Mouse (Mus musculus): ENCODE data around the gene Slc12a7. TPM values are rescaled to one million over a fixed set of nuclear protein-coding genes. Genes with fewer than 3 reads are reported as not detected.

The Slc12a7 gene
- polyA plus RNA-seq, 1 experiment from 2014 or later: 18.4 TPM

DNA sequence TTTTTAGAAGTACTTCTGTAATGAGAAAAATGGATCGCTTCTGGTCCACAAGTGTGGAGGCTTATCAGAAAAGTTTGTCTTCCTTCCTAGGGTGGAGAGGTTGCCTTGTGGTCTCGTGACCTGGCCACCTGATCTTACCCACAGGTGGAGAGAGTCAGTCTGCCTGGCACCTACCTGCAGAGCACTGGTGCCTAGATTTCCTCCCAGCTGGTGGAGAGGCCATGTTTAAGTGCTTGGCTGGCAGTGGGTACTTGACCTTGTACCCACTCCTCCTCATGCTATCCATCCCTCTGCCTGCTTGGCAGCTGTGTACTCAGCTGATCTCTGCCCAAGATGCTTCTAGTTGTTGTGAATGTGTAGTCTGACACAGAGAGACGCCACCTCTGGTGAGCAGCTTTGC is 44.7 kb downstream of the Slc12a7 start:
- H3K27me3 ChIP-seq: no peaks in the 10 kb centered on the region
- peaks cover 15% of the 10 kb centered on the region for H3K4me1 ChIP-seq
- WGBS: 79% methylated on average over 3 of the region's 3 CpGs
- ATAC-seq (ENCODE audit: insufficient number of reproducible peaks, low FRiP score, low TSS enrichment, low read depth): no peak
- H3K36me3 ChIP-seq: no peaks in the 10 kb centered on the region
- no peak overlapping the region for H3K27ac ChIP-seq (replicated peaks)
- H3K9ac ChIP-seq: no peak overlapping the region
- no peak overlapping the region for H3K4me2 ChIP-seq (replicated peaks)
- no peak overlapping the region for H3K4me3 ChIP-seq (replicated peaks)
- H3K9me3 ChIP-seq (replicated peaks): no peaks in the 10 kb centered on the region

DNA sequence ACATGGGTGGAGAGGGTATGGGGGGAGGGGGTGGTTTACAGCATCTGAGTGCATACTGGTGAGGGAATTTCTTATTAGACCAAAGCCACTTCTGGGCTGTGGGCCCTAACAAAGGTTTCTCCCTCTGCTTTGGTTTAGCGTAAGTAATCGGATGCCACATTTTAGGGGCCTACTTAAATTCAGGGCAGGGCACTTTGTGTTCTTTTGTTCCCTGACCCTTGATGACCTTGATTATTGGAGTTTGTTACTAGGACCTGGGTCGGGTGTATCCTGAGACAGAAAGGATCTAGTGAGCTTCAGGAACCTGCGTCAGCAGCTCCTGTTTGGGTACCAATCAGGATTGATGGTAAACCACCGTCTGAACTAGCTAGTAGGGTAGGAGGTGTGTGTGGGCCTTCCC is 49.6 kb downstream of the Slc12a7 start:
- Histone ChIP-seq H3K9me3 (replicated peaks) (no peaks in the 10 kb centered on the region), H3K4me2 (replicated peaks) (no peak overlapping the region), H3K36me3 (peaks cover 20% of the 10 kb centered on the region), H3K27ac (replicated peaks) (no peak overlapping the region), H3K27me3 (no peaks in the 10 kb centered on the region), H3K4me3 (replicated peaks) (no peak overlapping the region), H3K4me1 (no peaks in the 10 kb centered on the region), H3K9ac (no peak overlapping the region)
- WGBS: 54% methylated on average over 5 of the region's 5 CpGs
- ATAC-seq (ENCODE audit: insufficient number of reproducible peaks, low FRiP score, low TSS enrichment, low read depth): no peak

DNA sequence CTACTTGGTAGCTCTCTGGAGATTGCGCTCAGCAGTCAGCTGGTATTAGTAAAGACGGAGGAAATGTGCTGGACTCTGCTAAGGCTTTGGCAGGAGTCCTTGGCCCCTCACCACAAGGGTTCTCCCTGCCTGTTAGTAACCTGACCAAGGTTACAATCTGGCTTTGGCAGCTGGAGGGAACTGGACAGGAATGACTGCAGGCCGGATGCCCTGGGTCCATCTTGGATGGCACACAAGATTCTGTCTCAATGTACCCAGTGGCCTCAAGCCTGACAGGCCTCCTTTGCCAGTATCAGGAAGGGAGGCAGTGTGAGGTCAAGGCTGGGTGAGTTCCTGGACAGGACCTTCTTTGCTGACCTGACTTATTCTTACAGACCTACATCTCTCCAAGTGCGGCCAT is 59.3 kb downstream of the Slc12a7 start:
- ATAC-seq (ENCODE audit: insufficient number of reproducible peaks, low FRiP score, low TSS enrichment, low read depth): no peak
- peaks cover 68% of the 10 kb centered on the region for H3K36me3 ChIP-seq
- H3K4me1 ChIP-seq: no peaks in the 10 kb centered on the region
- H3K9me3 ChIP-seq (replicated peaks): no peaks in the 10 kb centered on the region
- H3K4me2 ChIP-seq (replicated peaks): no peak overlapping the region
- H3K9ac ChIP-seq: no peak overlapping the region
- H3K4me3 ChIP-seq (replicated peaks): no peak overlapping the region
- WGBS: 89% methylated on average over 4 of the region's 4 CpGs
- H3K27me3 ChIP-seq: no peaks in the 10 kb centered on the region
- H3K27ac ChIP-seq (replicated peaks): no peak overlapping the region

DNA sequence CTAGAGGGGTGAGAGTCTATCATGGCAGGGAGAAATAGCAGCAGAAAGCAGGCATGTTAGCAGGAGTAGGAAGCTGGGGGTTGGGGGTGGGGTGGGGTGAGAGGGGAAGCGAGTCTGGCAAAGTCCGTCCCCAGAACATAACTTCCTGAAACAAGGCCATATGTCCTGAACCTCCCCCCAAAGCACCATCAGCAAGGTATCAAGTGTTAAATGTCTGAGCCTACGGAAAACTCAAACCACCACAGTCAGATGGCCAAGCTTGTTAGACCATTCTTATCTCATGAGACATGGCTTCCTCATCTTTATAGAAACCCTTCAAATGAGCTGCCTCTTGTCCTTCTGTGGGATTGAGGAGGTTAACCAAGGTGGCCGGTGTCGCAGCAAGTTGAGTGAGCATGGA is 60.3 kb downstream of the Slc12a7 start:
- no peak overlapping the region for H3K4me3 ChIP-seq (replicated peaks)
- ATAC-seq (ENCODE audit: insufficient number of reproducible peaks, low FRiP score, low TSS enrichment, low read depth): no peak
- H3K36me3 ChIP-seq: peaks cover 70% of the 10 kb centered on the region
- no peaks in the 10 kb centered on the region for H3K27me3 ChIP-seq
- H3K9ac ChIP-seq: no peak overlapping the region
- 82% methylated on average over 5 of the region's 5 CpGs for WGBS
- H3K4me2 ChIP-seq (replicated peaks): no peak overlapping the region
- H3K4me1 ChIP-seq: no peaks in the 10 kb centered on the region
- no peak overlapping the region for H3K27ac ChIP-seq (replicated peaks)
- H3K9me3 ChIP-seq (replicated peaks): no peaks in the 10 kb centered on the region

DNA sequence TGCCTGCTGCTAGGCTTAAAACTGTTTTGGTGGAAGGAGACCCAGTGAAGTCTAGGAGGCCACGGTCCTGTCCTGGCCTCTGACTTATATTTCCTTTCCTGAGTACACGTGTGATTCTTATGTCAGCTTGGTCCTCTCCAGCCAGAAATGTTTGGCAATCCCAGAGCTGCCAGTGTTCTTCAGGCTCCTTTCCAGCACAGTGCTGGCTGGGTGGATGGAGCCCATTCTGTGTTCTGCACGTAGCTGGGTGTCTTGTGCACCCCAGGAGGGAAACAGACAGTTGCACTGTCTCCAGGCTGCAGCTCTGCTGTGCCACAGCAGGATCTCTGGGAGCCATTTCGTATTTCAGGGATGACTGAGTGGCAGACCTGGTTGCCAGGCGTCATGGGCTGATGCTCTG is 66.2 kb downstream of the Slc12a7 start:
- Histone ChIP-seq H3K9me3 (replicated peaks) (no peaks in the 10 kb centered on the region), H3K27me3 (no peaks in the 10 kb centered on the region), H3K36me3 (peaks cover 71% of the 10 kb centered on the region), H3K4me2 (replicated peaks) (no peak overlapping the region), H3K4me1 (no peaks in the 10 kb centered on the region), H3K27ac (replicated peaks) (no peak overlapping the region), H3K4me3 (replicated peaks) (no peak overlapping the region), H3K9ac (no peak overlapping the region)
- no peak for ATAC-seq (ENCODE audit: insufficient number of reproducible peaks, low FRiP score, low TSS enrichment, low read depth)
- WGBS: 87% methylated on average over 5 of the region's 5 CpGs

DNA sequence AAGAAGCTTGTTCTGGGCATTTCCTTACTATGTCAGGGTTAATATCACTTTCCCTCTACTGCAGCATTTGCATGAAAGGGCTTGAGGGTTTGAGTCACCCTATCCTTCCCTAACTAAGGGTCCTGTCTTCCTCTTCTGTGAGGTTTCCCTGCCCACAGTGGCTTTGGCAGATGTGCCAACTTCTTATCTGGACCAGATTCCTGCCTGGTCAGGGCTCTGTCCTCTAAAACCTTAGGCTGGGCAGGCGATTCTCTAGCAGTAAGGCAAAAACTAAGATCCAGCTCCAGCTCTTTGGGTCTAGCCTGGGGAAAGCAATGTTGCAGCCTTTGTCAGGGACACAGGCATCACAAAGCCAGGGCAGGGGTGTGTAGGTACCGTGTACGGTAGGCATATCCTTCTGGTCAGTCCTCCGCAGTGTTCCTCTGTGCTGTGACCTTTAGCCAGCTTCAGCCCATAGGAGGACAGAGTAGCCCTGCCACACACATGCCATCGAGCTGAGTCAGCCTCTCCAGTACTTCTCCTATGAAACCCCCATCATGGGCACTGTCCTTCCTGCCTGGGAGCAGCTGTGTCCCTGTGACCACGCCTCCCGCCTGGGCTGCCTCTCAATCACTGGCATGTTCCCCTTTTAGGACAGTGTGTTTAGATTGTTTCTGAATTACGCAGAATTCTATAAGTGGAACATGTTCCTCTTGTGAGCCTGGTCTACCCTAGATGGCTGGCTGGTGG is 70.7 kb downstream of the Slc12a7 start:
- no peak overlapping the region for H3K9ac ChIP-seq
- 86% methylated on average over 8 of the region's 8 CpGs for WGBS
- no peaks in the 10 kb centered on the region for H3K9me3 ChIP-seq (replicated peaks)
- H3K27me3 ChIP-seq: no peaks in the 10 kb centered on the region
- H3K4me1 ChIP-seq: no peaks in the 10 kb centered on the region
- no peak overlapping the region for H3K4me2 ChIP-seq (replicated peaks)
- H3K27ac ChIP-seq (replicated peaks): no peak overlapping the region
- ATAC-seq (ENCODE audit: insufficient number of reproducible peaks, low FRiP score, low TSS enrichment, low read depth): peak; percentile 48; the same call in 1 of the 2 replicates
- peaks cover 45% of the 10 kb centered on the region for H3K36me3 ChIP-seq
- no peak overlapping the region for H3K4me3 ChIP-seq (replicated peaks)

DNA sequence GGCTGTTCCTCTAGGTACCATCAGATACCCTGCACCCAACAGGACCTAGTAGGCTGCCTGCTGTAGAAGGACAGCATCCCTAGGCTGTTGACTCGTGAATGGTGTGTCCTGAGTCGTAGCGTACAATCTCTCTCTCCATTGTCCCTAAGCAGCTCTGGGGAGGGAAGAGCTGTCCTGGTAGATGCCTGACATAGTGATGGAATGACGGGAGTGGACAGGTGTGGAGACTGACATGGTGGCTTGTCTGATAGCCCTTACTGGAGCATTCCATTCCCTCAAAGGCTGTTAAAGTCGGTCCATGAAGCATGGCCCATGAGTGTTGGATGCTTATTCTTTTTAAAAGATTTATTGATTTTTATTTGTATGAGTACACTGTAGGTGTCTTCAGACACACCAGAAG is 72.0 kb downstream of the Slc12a7 start:
- H3K27ac ChIP-seq (replicated peaks): no peak overlapping the region
- no peaks in the 10 kb centered on the region for H3K27me3 ChIP-seq
- no peak overlapping the region for H3K4me3 ChIP-seq (replicated peaks)
- no peaks in the 10 kb centered on the region for H3K4me1 ChIP-seq
- no peaks in the 10 kb centered on the region for H3K9me3 ChIP-seq (replicated peaks)
- no peak overlapping the region for H3K4me2 ChIP-seq (replicated peaks)
- ATAC-seq (ENCODE audit: insufficient number of reproducible peaks, low FRiP score, low TSS enrichment, low read depth): no peak
- 90% methylated on average over 5 of the region's 5 CpGs for WGBS
- H3K36me3 ChIP-seq: peaks cover 45% of the 10 kb centered on the region
- no peak overlapping the region for H3K9ac ChIP-seq

DNA sequence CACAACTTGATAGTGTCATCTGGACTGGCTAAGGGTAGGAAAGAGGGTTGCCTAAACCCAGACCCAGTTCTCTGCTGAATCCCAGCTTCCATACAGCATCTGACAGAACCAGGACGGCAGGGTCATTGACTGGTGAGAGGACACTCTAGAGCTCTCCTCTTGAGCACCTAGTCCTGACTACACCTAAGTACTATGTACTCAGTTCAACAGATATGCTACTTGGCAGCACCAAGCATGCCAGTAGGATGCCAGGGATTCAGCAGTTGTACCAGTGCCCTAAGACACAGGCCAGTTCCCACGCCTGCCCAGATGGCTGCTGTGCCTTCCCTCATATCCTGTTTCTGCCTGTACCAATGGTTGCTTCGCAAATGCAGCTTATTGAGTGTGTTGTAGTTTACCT is 80.0 kb downstream of the Slc12a7 start:
- Histone ChIP-seq H3K27me3 (no peaks in the 10 kb centered on the region), H3K4me1 (no peaks in the 10 kb centered on the region), H3K27ac (replicated peaks) (no peak overlapping the region), H3K4me3 (replicated peaks) (no peak overlapping the region), H3K36me3 (peaks cover 65% of the 10 kb centered on the region; the same call in 1 of the 2 replicates), H3K4me2 (replicated peaks) (no peak overlapping the region), H3K9ac (no peak overlapping the region), H3K9me3 (replicated peaks) (no peaks in the 10 kb centered on the region)
- 87% methylated on average over 3 of the region's 3 CpGs for WGBS
- ATAC-seq (ENCODE audit: insufficient number of reproducible peaks, low FRiP score, low TSS enrichment, low read depth): no peak

DNA sequence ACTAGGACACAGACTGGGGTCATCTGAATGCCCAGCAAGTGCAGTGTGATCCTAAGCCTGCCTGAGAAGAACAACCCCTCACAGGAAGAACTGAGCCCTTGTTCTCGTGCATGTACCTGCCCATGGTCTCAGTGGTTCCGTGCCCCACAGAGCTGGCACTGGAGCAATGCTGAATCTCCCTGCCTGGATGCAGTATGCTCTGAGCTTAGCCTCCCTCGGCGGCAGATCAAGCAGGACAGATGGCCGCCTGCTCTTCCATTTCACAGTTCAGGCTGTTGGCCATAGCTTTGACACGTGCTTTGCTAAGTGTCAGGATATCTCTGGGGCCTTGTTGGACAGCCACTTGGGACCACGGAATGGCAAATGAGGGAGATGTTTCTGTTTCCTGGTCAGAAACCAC is 81.3 kb downstream of the Slc12a7 start:
- no peaks in the 10 kb centered on the region for H3K9me3 ChIP-seq (replicated peaks)
- no peak overlapping the region for H3K27ac ChIP-seq (replicated peaks)
- 92% methylated on average over 7 of the region's 7 CpGs for WGBS
- H3K4me3 ChIP-seq (replicated peaks): no peak overlapping the region
- no peak overlapping the region for H3K9ac ChIP-seq
- no peaks in the 10 kb centered on the region for H3K27me3 ChIP-seq
- peaks cover 58% of the 10 kb centered on the region for H3K36me3 ChIP-seq
- no peak overlapping the region for H3K4me2 ChIP-seq (replicated peaks)
- ATAC-seq (ENCODE audit: insufficient number of reproducible peaks, low FRiP score, low TSS enrichment, low read depth): no peak
- no peaks in the 10 kb centered on the region for H3K4me1 ChIP-seq

DNA sequence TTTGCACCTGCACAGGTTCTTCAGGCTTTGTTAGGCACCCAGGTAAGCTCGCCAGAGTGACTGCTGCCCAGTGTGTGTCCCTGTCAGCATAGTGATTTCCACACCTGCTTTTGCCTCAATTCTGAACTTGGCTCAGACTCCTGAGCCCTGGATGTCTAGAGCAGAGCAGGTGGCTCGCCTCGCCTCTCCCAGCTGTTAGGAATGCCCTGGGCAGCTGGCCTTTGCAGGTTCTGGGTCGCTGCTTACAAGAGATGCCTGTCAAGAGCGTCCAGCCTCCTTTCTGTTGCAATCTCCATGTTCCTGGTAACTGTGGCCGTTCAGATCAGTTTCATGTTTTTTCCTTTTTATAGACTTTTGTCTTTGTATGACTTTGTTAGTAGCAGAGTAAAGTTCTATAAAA is 83.4 kb downstream of the Slc12a7 start:
- Histone ChIP-seq H3K4me3 (replicated peaks) (no peak overlapping the region), H3K9me3 (replicated peaks) (no peaks in the 10 kb centered on the region), H3K9ac (no peak overlapping the region), H3K4me1 (no peaks in the 10 kb centered on the region), H3K27ac (replicated peaks) (no peak overlapping the region), H3K27me3 (no peaks in the 10 kb centered on the region), H3K36me3 (peaks cover 60% of the 10 kb centered on the region), H3K4me2 (replicated peaks) (no peak overlapping the region)
- 72% methylated on average over 6 of the region's 6 CpGs for WGBS
- ATAC-seq (ENCODE audit: insufficient number of reproducible peaks, low FRiP score, low TSS enrichment, low read depth): no peak

DNA sequence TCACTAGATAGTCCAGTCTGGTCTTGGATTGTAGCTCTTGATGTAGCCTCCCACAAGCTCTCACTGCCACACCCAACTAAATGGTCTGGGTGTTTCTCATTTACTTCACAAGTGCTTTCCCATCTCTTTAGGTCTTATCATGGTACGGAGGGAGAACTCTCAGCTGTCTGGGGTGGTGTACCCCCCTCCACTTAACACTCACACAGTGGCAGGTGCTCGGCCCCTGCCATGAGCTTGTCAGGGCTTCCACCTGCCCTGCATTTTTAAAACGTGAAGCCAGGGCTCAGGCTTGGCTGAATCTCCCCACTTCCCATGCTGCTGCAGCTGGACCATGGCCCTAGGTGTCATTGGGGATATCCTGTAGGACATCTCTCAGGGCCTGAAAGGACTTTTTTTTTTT is 86.0 kb downstream of the Slc12a7 start:
- Histone ChIP-seq H3K4me2 (replicated peaks) (no peak overlapping the region), H3K36me3 (peaks cover 58% of the 10 kb centered on the region), H3K9me3 (replicated peaks) (no peaks in the 10 kb centered on the region), H3K27me3 (no peaks in the 10 kb centered on the region), H3K9ac (no peak overlapping the region), H3K4me3 (replicated peaks) (no peak overlapping the region), H3K4me1 (no peaks in the 10 kb centered on the region), H3K27ac (replicated peaks) (no peak overlapping the region)
- no peak for ATAC-seq (ENCODE audit: insufficient number of reproducible peaks, low FRiP score, low TSS enrichment, low read depth)
- WGBS: 72% methylated on average over 3 of the region's 3 CpGs

DNA sequence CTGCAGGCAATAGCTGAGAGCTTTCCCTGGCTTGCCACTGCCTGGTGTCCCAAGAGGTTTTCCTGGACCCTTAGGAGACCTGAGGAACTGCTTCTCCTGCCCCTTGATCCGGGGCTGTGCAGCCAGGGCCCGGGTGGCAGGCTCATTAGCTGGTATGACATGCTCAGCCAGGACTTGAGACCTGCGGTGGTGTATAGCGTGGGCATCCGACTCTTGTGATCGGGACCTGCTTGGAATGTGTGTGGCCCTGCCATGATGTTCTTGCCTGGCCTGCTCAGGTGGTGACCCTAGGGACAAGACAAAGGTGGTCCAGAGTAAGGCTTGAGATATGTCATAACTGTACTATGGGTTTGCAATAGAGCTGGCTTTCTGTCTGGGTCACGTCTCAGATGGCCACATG is 88.4 kb downstream of the Slc12a7 start:
- Histone ChIP-seq H3K36me3 (peaks cover 46% of the 10 kb centered on the region), H3K9me3 (replicated peaks) (no peaks in the 10 kb centered on the region), H3K4me1 (no peaks in the 10 kb centered on the region), H3K4me3 (replicated peaks) (no peak overlapping the region), H3K9ac (no peak overlapping the region), H3K27ac (replicated peaks) (no peak overlapping the region), H3K4me2 (replicated peaks) (no peak overlapping the region), H3K27me3 (no peaks in the 10 kb centered on the region)
- no peak for ATAC-seq (ENCODE audit: insufficient number of reproducible peaks, low FRiP score, low TSS enrichment, low read depth)
- WGBS: 87% methylated on average over 7 of the region's 7 CpGs
